In the genomic region with DNA sequence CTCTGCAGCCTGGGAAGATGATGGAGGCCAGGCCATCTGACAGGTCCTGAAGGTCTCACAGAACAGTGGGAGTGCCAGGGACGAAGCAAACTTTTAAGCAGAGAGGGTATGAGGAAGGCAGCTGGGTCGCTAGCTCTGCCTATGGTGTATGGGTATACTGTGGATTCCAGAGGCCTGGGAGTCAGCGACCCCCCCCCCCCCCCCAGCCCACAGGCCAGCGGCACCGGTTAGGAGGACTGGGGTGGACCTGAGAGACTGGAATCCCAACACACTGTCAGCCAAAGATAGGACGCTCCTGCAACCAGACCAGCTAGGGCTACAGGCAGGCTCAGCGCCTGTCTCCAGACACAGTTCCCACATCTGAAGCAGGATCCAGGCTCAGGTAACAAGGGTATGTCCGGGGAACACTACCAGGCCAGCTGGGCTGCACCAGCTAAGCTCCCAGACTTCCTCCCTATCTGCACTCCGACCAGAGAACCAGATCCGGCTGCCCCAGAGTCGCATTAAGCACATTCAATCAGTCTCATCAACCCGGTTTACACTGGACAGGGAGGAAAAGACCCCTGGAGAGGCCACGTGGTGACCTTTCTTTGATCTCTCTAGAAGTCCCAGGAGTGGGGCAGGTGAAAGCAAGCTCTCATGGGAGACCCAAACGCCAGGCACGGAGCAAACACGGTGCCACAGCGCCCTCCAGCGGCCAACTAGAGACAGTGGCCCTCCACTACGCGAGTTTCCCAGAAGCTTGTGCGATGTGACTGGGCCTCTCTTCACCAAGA, we compare ENCODE assay signal across 9 mouse cellular contexts. TPM values are rescaled to one million over a fixed set of nuclear protein-coding genes. Genes with fewer than 3 reads are reported as not detected.
DNase-seq lines count a peak whose midpoint lies in the region; ATAC-seq lines count a peak whose summit lies in the region.
"Had no signal": no experiment of that assay in that cellular context is flagged by ENCODE, and none has a peak within 500 bp of the region (broad histone marks: within the 10 kb centered on the region; RNA-seq: fewer than 3 reads in every experiment).

No protein-coding gene starts in this region.

- H3K4me1 ChIP-seq in hindbrain, embryonic 14.5 days (replicated peaks; ENCODE audit: control insufficient read depth, insufficient read depth, low read length): no peaks in the 10 kb centered on the region

- H3K27ac ChIP-seq in hindbrain, embryonic 14.5 days: no peak overlapping the region

- 15% methylated on average over 18 of the region's 21 CpGs for WGBS in hindbrain, embryonic 14.5 days

- no peak overlapping the region for H3K4me3 ChIP-seq in hindbrain, embryonic 14.5 days (replicated peaks; ENCODE audit: low read length)
- H3K4me3 ChIP-seq: myocyte had no signal

- no peaks in the 10 kb centered on the region for H3K9me3 ChIP-seq in hindbrain, embryonic 14.5 days (ENCODE audit: control insufficient read depth, low read length)

- peak overlapping the region; percentile 25 for H3K4me2 ChIP-seq in hindbrain, embryonic 14.5 days (replicated peaks)

- no peaks in the 10 kb centered on the region for H3K36me3 ChIP-seq in hindbrain, embryonic 14.5 days (replicated peaks; ENCODE audit: control insufficient read depth, insufficient read depth)

- DNase-seq in Muller cell, postnatal 12 days (ENCODE audit: inconsistent ontology term): peak; percentile 82
- DNase-seq in cerebellum, postnatal 10 days: peak; percentile 91 to 94
- peak; percentile 89 to 90 for DNase-seq in frontal cortex, postnatal 36 days (ENCODE audit: low spot score in 2 of 2)
- DNase-seq in hindbrain, embryonic 14.5 days (ENCODE audit: low spot score): peak; percentile 82
- peak; percentile 86 to 95 for DNase-seq in layer of hippocampus, postnatal 25 days (ENCODE audit: extremely low spot score in 1 of 2, low spot score in 1 of 2)
- DNase-seq in lung, postnatal 14 days: peak; percentile 90
- DNase-seq in retina, adult 2 months (ENCODE audit: low read depth, low spot score): peak; percentile 65
- DNase-seq in thymus, postnatal 14 days: peak; percentile 82

- no peaks in the 10 kb centered on the region for H3K27me3 ChIP-seq in hindbrain, embryonic 14.5 days (ENCODE audit: control insufficient read depth, insufficient read depth, low read length)

- H3K9ac ChIP-seq in hindbrain, embryonic 14.5 days: no peak overlapping the region

- peak; percentile 67 for ATAC-seq in hindbrain, embryonic 14.5 days (ENCODE audit: low FRiP score)

RNA-seq across cellular contexts. Expression of gene Xxylt1, which starts 10.7 kb away (rescaled TPM):
- 18.1 and 21.7 TPM in 2 replicates for polyA plus RNA-seq in hindbrain, embryonic 14.5 days (2014; fragmentation: Nextera tagmentation; extraction: Ambion mirVana)
- total RNA-seq in layer of hippocampus, postnatal 25 days (2021): 10 to 100 TPM; 20.0 to 21.6 TPM
